Mouse (Mus musculus) liver, embryonic 15.5 days (tissue): Measurements from ENCODE around the gene Tenm4. TPM values are rescaled to one million over a fixed set of nuclear protein-coding genes. Genes with fewer than 3 reads are reported as not detected.

Experiments used
- ATAC-seq: fragments of 200-750 bp; cut with Nextera tagmentation; 2 replicates; pipeline ENCODE4 v1.8.0; 2017; ENCODE audit warnings: moderate number of reproducible peaks, mild to moderate bottlenecking, moderate library complexity; ENCODE audit not compliant: insufficient read depth
- H3K27ac ChIP-seq: fragments of 300-500 bp; sonication (generic); replicated peaks from 2 replicates; pipeline ENCODE4 v1.5.1; 2015; ENCODE audit warnings: mild to moderate bottlenecking, inconsistent platforms
- H3K27me3 ChIP-seq: fragments of 300-500 bp; sonication (generic); 2 replicates; pipeline ENCODE4 v1.6.1; 2015; ENCODE audit warnings: mild to moderate bottlenecking, inconsistent platforms
- H3K36me3 ChIP-seq: fragments of 300-500 bp; sonication (generic); replicated peaks from 2 replicates; pipeline ENCODE4 v1.6.1; 2015; ENCODE audit warnings: moderate library complexity, mild to moderate bottlenecking, inconsistent platforms
- H3K4me1 ChIP-seq: fragments of 300-500 bp; sonication (generic); replicated peaks from 2 replicates; pipeline ENCODE4 v1.6.1; 2015; ENCODE audit warnings: inconsistent platforms
- H3K4me2 ChIP-seq: fragments of 300-500 bp; sonication (generic); 2 replicates; pipeline ENCODE4 v1.6.1; 2015; ENCODE audit warnings: moderate library complexity, mild to moderate bottlenecking, inconsistent platforms
- H3K4me3 ChIP-seq: fragments of 300-500 bp; sonication (generic); replicated peaks from 2 replicates; pipeline ENCODE4 v1.5.1; 2015; ENCODE audit warnings: mild to moderate bottlenecking, inconsistent platforms
- H3K9ac ChIP-seq: fragments of 300-500 bp; sonication (generic); 2 replicates; pipeline ENCODE4 v1.6.1; 2015; ENCODE audit warnings: moderate library complexity, mild to moderate bottlenecking, inconsistent platforms
- H3K9me3 ChIP-seq: fragments of 300-500 bp; sonication (generic); replicated peaks from 2 replicates; pipeline ENCODE4 v1.6.1; 2016; ENCODE audit warnings: inconsistent platforms
- WGBS: fragments of 180-500 bp; shearing (Covaris S2); methylation state at CpG from one replicate; pipeline ENCODE4 v1.1.7; 2015; ENCODE audit warnings: mixed read lengths; ENCODE audit not compliant: insufficient replicate concordance; 5-methylcytosine and 5-hydroxymethylcytosine counted together
- polyA plus RNA-seq: library from polyadenylated mRNA; unstranded; fragments of >200 nt; fragmentation: Nextera tagmentation; extraction: Ambion mirVana; gene quantifications from 2 replicates; pipeline ENCODE4 v1.2.1, GENCODE M21; 2015

Gene Tenm4
- polyA plus RNA-seq, 1 experiment from 2014 or later, result 0.69 TPM

- no peak overlapping the region for H3K4me3 ChIP-seq
- H3K27me3 ChIP-seq, result no peaks in the 10 kb centered on the region
- H3K36me3 ChIP-seq, result no peaks in the 10 kb centered on the region
- H3K9ac ChIP-seq, result no peak overlapping the region
- H3K27ac ChIP-seq, result no peak overlapping the region
- 57% methylated on average over 1 of the region's 1 CpGs for WGBS
- ATAC-seq, result no peak
- no peaks in the 10 kb centered on the region for H3K4me1 ChIP-seq
- no peak overlapping the region for H3K4me2 ChIP-seq
- no peaks in the 10 kb centered on the region for H3K9me3 ChIP-seq
Observed at GRCm38 (mm10) chr7:96484006-96484581, 313.0 kb downstream of the Tenm4 start.

- ATAC-seq, result no peak
- Histone ChIP-seq H3K4me1 (no peaks in the 10 kb centered on the region), H3K27ac (no peak overlapping the region), H3K4me3 (no peak overlapping the region), H3K4me2 (no peak overlapping the region), H3K9me3 (no peaks in the 10 kb centered on the region), H3K36me3 (no peaks in the 10 kb centered on the region), H3K27me3 (no peaks in the 10 kb centered on the region), H3K9ac (no peak overlapping the region)
- 66% methylated on average over 6 of the region's 6 CpGs for WGBS
Observed at GRCm38 (mm10) chr7:96489348-96490076, 318.5 kb downstream of the Tenm4 start.

GRCm38 (mm10) chr7:96491896-96492295 lies 320.9 kb downstream of the Tenm4 start:
- WGBS, result 43% methylated on average over 2 of the region's 2 CpGs
- Histone ChIP-seq H3K9ac (no peak overlapping the region), H3K27me3 (no peaks in the 10 kb centered on the region), H3K4me1 (no peaks in the 10 kb centered on the region), H3K4me2 (no peak overlapping the region), H3K36me3 (no peaks in the 10 kb centered on the region), H3K4me3 (no peak overlapping the region), H3K9me3 (no peaks in the 10 kb centered on the region), H3K27ac (no peak overlapping the region)
- ATAC-seq, result no peak

GRCm38 (mm10) chr7:96492696-96493095 lies 321.6 kb downstream of the Tenm4 start:
- H3K27me3 ChIP-seq, result no peaks in the 10 kb centered on the region
- no peak overlapping the region for H3K9ac ChIP-seq
- H3K4me2 ChIP-seq, result no peak overlapping the region
- H3K36me3 ChIP-seq, result no peaks in the 10 kb centered on the region
- H3K27ac ChIP-seq, result no peak overlapping the region
- H3K4me3 ChIP-seq, result no peak overlapping the region
- 46% methylated on average over 7 of the region's 7 CpGs for WGBS
- no peaks in the 10 kb centered on the region for H3K9me3 ChIP-seq
- ATAC-seq, result no peak
- no peaks in the 10 kb centered on the region for H3K4me1 ChIP-seq

- ATAC-seq, result no peak
- H3K4me2 ChIP-seq, result no peak overlapping the region
- no peak overlapping the region for H3K9ac ChIP-seq
- no peaks in the 10 kb centered on the region for H3K9me3 ChIP-seq
- no peak overlapping the region for H3K27ac ChIP-seq
- H3K36me3 ChIP-seq, result no peaks in the 10 kb centered on the region
- H3K4me3 ChIP-seq, result no peak overlapping the region
- 63% methylated on average over 16 of the region's 16 CpGs for WGBS
- no peaks in the 10 kb centered on the region for H3K4me1 ChIP-seq
- no peaks in the 10 kb centered on the region for H3K27me3 ChIP-seq
Observed at GRCm38 (mm10) chr7:96494057-96494456, 323.0 kb downstream of the Tenm4 start.

GRCm38 (mm10) chr7:96500108-96500507 lies 329.1 kb downstream of the Tenm4 start:
- no peaks in the 10 kb centered on the region for H3K36me3 ChIP-seq
- no peaks in the 10 kb centered on the region for H3K4me1 ChIP-seq
- no peak overlapping the region for H3K4me3 ChIP-seq
- H3K9me3 ChIP-seq, result no peaks in the 10 kb centered on the region
- H3K27ac ChIP-seq, result no peak overlapping the region
- no peaks in the 10 kb centered on the region for H3K27me3 ChIP-seq
- no peak overlapping the region for H3K9ac ChIP-seq
- 68% methylated on average over 5 of the region's 5 CpGs for WGBS
- no peak overlapping the region for H3K4me2 ChIP-seq
- ATAC-seq, result no peak

- Histone ChIP-seq H3K27ac (no peak overlapping the region), H3K4me1 (no peaks in the 10 kb centered on the region), H3K27me3 (no peaks in the 10 kb centered on the region), H3K9ac (no peak overlapping the region), H3K4me3 (no peak overlapping the region), H3K4me2 (no peak overlapping the region), H3K36me3 (no peaks in the 10 kb centered on the region), H3K9me3 (no peaks in the 10 kb centered on the region)
- whole genome bisulfite sequencing, result 54% methylated on average over 4 of the region's 4 CpGs
- ATAC-seq, result no peak
Observed at GRCm38 (mm10) chr7:96500797-96501196, 329.8 kb downstream of the Tenm4 start.

GRCm38 (mm10) chr7:96502321-96502973 lies 331.4 kb downstream of the Tenm4 start:
- Histone ChIP-seq H3K9ac (no peak overlapping the region), H3K27ac (no peak overlapping the region), H3K4me3 (no peak overlapping the region), H3K4me2 (no peak overlapping the region), H3K27me3 (no peaks in the 10 kb centered on the region), H3K4me1 (no peaks in the 10 kb centered on the region), H3K9me3 (no peaks in the 10 kb centered on the region), H3K36me3 (no peaks in the 10 kb centered on the region)
- ATAC-seq, result no peak
- 41% methylated on average over 11 of the region's 11 CpGs for WGBS

- 43% methylated on average over 6 of the region's 6 CpGs for WGBS
- H3K4me1 ChIP-seq, result no peaks in the 10 kb centered on the region
- no peak overlapping the region for H3K4me2 ChIP-seq
- no peaks in the 10 kb centered on the region for H3K27me3 ChIP-seq
- no peak overlapping the region for H3K27ac ChIP-seq
- no peak overlapping the region for H3K9ac ChIP-seq
- no peaks in the 10 kb centered on the region for H3K36me3 ChIP-seq
- no peak overlapping the region for H3K4me3 ChIP-seq
- ATAC-seq, result no peak
- H3K9me3 ChIP-seq, result no peaks in the 10 kb centered on the region
Observed at GRCm38 (mm10) chr7:96505538-96505937, 334.5 kb downstream of the Tenm4 start.

GRCm38 (mm10) chr7:96507046-96507445 lies 336.0 kb downstream of the Tenm4 start:
- Histone ChIP-seq H3K4me3 (no peak overlapping the region), H3K9me3 (no peaks in the 10 kb centered on the region), H3K9ac (no peak overlapping the region), H3K36me3 (no peaks in the 10 kb centered on the region), H3K4me1 (no peaks in the 10 kb centered on the region), H3K4me2 (no peak overlapping the region), H3K27ac (no peak overlapping the region), H3K27me3 (no peaks in the 10 kb centered on the region)
- WGBS, result 54% methylated on average over 8 of the region's 8 CpGs
- ATAC-seq, result no peak

GRCm38 (mm10) chr7:96510396-96510795 lies 339.4 kb downstream of the Tenm4 start:
- no peak for ATAC-seq

More at GRCm38 (mm10) chr7:96510396-96510795, 339.4 kb downstream of the Tenm4 start:
- H3K4me2 ChIP-seq, result no peak overlapping the region
- H3K4me3 ChIP-seq, result no peak overlapping the region
- H3K27ac ChIP-seq, result no peak overlapping the region
- H3K9me3 ChIP-seq, result no peaks in the 10 kb centered on the region
- WGBS, result 60% methylated on average over 5 of the region's 5 CpGs
- no peaks in the 10 kb centered on the region for H3K27me3 ChIP-seq
- H3K36me3 ChIP-seq, result no peaks in the 10 kb centered on the region
- no peak overlapping the region for H3K9ac ChIP-seq
- H3K4me1 ChIP-seq, result no peaks in the 10 kb centered on the region
